Mouse (Mus musculus) limb, embryonic 13.5 days (tissue): Measurements from ENCODE around the gene Cdc20b. TPM values are rescaled to one million over a fixed set of nuclear protein-coding genes. Genes with fewer than 3 reads are reported as not detected.

ENCODE experiments used
- ATAC-seq: fragments of 200-750 bp; cut with Nextera tagmentation; 2 replicates; pipeline ENCODE4 v1.8.0; 2017; ENCODE audit warnings: low read depth, moderate number of reproducible peaks, moderate TSS enrichment; ENCODE audit not compliant: low FRiP score
- H3K27ac ChIP-seq: fragments of 300-500 bp; sonication (generic); 2 replicates; pipeline ENCODE4 v1.5.1; 2015; ENCODE audit warnings: inconsistent platforms, mild to moderate bottlenecking, moderate library complexity
- H3K27me3 ChIP-seq: fragments of 300-500 bp; sonication (generic); 2 replicates; pipeline ENCODE4 v1.6.1; 2015; ENCODE audit warnings: mild to moderate bottlenecking, inconsistent platforms
- H3K36me3 ChIP-seq: fragments of 300-500 bp; sonication (generic); 2 replicates; pipeline ENCODE4 v1.6.1; 2015; ENCODE audit warnings: inconsistent platforms, mild to moderate bottlenecking, moderate library complexity
- H3K4me1 ChIP-seq: fragments of 300-500 bp; sonication (generic); 2 replicates; pipeline ENCODE4 v1.6.1; 2015; ENCODE audit warnings: inconsistent platforms
- H3K4me2 ChIP-seq: fragments of 300-500 bp; sonication (generic); replicated peaks from 2 replicates; pipeline ENCODE4 v1.6.1; 2015; ENCODE audit warnings: inconsistent platforms, mild to moderate bottlenecking, moderate library complexity
- H3K4me3 ChIP-seq: fragments of 300-500 bp; sonication (generic); 2 replicates; pipeline ENCODE4 v1.5.1; 2015; ENCODE audit warnings: moderate library complexity, mild to moderate bottlenecking, inconsistent platforms
- H3K9ac ChIP-seq: fragments of 300-500 bp; sonication (generic); 2 replicates; pipeline ENCODE4 v1.6.1; 2015; ENCODE audit warnings: mild to moderate bottlenecking, inconsistent platforms
- H3K9me3 ChIP-seq: fragments of 300-500 bp; sonication (generic); 2 replicates; pipeline ENCODE4 v1.6.1; 2016; ENCODE audit warnings: inconsistent platforms
- WGBS: fragments of 180-500 bp; shearing (Covaris S2); methylation state at CpG from one replicate; pipeline ENCODE4 v1.1.7; 2015; 5-methylcytosine and 5-hydroxymethylcytosine counted together
- polyA plus RNA-seq: library from polyadenylated mRNA; unstranded; fragments of >200 nt; fragmentation: Nextera tagmentation; extraction: Ambion mirVana; gene quantifications from 2 replicates; pipeline ENCODE4 v1.2.1, GENCODE M21; 2015

The Cdc20b gene
- polyA plus RNA-seq, 1 experiment from 2014 or later = not detected

GRCm38 (mm10) chr13:113082101-113082500 lies 47.2 kb downstream of the Cdc20b start:
- H3K4me1 ChIP-seq = no peaks in the 10 kb centered on the region
- no peaks in the 10 kb centered on the region for H3K27me3 ChIP-seq
- no peak for ATAC-seq
- H3K9me3 ChIP-seq = no peaks in the 10 kb centered on the region
- 65% methylated on average over 1 of the region's 1 CpGs for WGBS
- no peak overlapping the region for H3K27ac ChIP-seq
- H3K36me3 ChIP-seq = no peaks in the 10 kb centered on the region
- H3K4me3 ChIP-seq = no peak overlapping the region
- H3K4me2 ChIP-seq = no peak overlapping the region
- H3K9ac ChIP-seq = no peak overlapping the region

GRCm38 (mm10) chr13:113084732-113085131 lies 49.8 kb downstream of the Cdc20b start:
- H3K4me2 ChIP-seq = no peak overlapping the region
- no peak overlapping the region for H3K27ac ChIP-seq
- WGBS = 84% methylated on average over 5 of the region's 5 CpGs
- no peaks in the 10 kb centered on the region for H3K27me3 ChIP-seq
- no peak overlapping the region for H3K9ac ChIP-seq
- H3K36me3 ChIP-seq = no peaks in the 10 kb centered on the region
- H3K4me3 ChIP-seq = no peak overlapping the region
- no peak for ATAC-seq
- no peaks in the 10 kb centered on the region for H3K9me3 ChIP-seq
- no peaks in the 10 kb centered on the region for H3K4me1 ChIP-seq

- H3K4me2 ChIP-seq = no peak overlapping the region
- H3K36me3 ChIP-seq = no peaks in the 10 kb centered on the region
- H3K27ac ChIP-seq = no peak overlapping the region
- no peak overlapping the region for H3K9ac ChIP-seq
- no peaks in the 10 kb centered on the region for H3K27me3 ChIP-seq
- H3K9me3 ChIP-seq = no peaks in the 10 kb centered on the region
- no peak for ATAC-seq
- 80% methylated on average over 13 of the region's 13 CpGs for WGBS
- peaks cover 6% of the 10 kb centered on the region for H3K4me1 ChIP-seq
- H3K4me3 ChIP-seq = no peak overlapping the region
These were observed 52.5 kb downstream of the Cdc20b start for GRCm38 (mm10) chr13:113087226-113088017.

- Histone ChIP-seq H3K4me1 (peaks cover 6% of the 10 kb centered on the region), H3K4me2 (no peak overlapping the region), H3K4me3 (no peak overlapping the region), H3K9me3 (no peaks in the 10 kb centered on the region), H3K9ac (no peak overlapping the region), H3K27me3 (no peaks in the 10 kb centered on the region), H3K27ac (no peak overlapping the region), H3K36me3 (no peaks in the 10 kb centered on the region)
- WGBS = 47% methylated on average over 8 of the region's 8 CpGs
- no peak for ATAC-seq
These were observed 55.6 kb downstream of the Cdc20b start for GRCm38 (mm10) chr13:113090489-113090888.

GRCm38 (mm10) chr13:113094618-113095017 lies 59.7 kb downstream of the Cdc20b start:
- no peak overlapping the region for H3K9ac ChIP-seq
- no peak for ATAC-seq
- H3K4me2 ChIP-seq = no peak overlapping the region
- peaks cover 6% of the 10 kb centered on the region for H3K4me1 ChIP-seq
- H3K27me3 ChIP-seq = no peaks in the 10 kb centered on the region
- H3K27ac ChIP-seq = no peak overlapping the region
- no peaks in the 10 kb centered on the region for H3K9me3 ChIP-seq
- 81% methylated on average over 1 of the region's 1 CpGs for WGBS
- no peaks in the 10 kb centered on the region for H3K36me3 ChIP-seq
- no peak overlapping the region for H3K4me3 ChIP-seq

GRCm38 (mm10) chr13:113097011-113097410 lies 62.1 kb downstream of the Cdc20b start:
- Histone ChIP-seq H3K9me3 (no peaks in the 10 kb centered on the region), H3K36me3 (no peaks in the 10 kb centered on the region), H3K4me1 (no peaks in the 10 kb centered on the region), H3K27ac (no peak overlapping the region), H3K27me3 (no peaks in the 10 kb centered on the region), H3K9ac (no peak overlapping the region), H3K4me2 (no peak overlapping the region), H3K4me3 (no peak overlapping the region)
- ATAC-seq = no peak
- WGBS = 67% methylated on average over 3 of the region's 3 CpGs

- no peaks in the 10 kb centered on the region for H3K9me3 ChIP-seq
- H3K4me2 ChIP-seq = no peak overlapping the region
- H3K36me3 ChIP-seq = no peaks in the 10 kb centered on the region
- no peak overlapping the region for H3K9ac ChIP-seq
- WGBS = 86% methylated on average over 2 of the region's 2 CpGs
- no peak overlapping the region for H3K4me3 ChIP-seq
- no peak for ATAC-seq
- no peak overlapping the region for H3K27ac ChIP-seq
- no peaks in the 10 kb centered on the region for H3K27me3 ChIP-seq
- no peaks in the 10 kb centered on the region for H3K4me1 ChIP-seq
These were observed 63.5 kb downstream of the Cdc20b start for GRCm38 (mm10) chr13:113098406-113098805.

- no peak within 1 kb of the TSS for H3K4me2 ChIP-seq
- no peaks in the 10 kb centered on the region for H3K4me1 ChIP-seq
- no peaks in the 10 kb centered on the region for H3K9me3 ChIP-seq
- ATAC-seq = no peak
- no peak within 1 kb of the TSS for H3K4me3 ChIP-seq
- no peaks in the 10 kb centered on the region for H3K36me3 ChIP-seq
- no peak within 1 kb of the TSS for H3K27ac ChIP-seq
- no peaks in the 10 kb centered on the region for H3K27me3 ChIP-seq
- H3K9ac ChIP-seq = no peak within 1 kb of the TSS
- 85% methylated on average over 6 of the region's 6 CpGs for WGBS
These were observed 66.0 kb downstream of the Cdc20b start, which contains the start of gene Gzma for GRCm38 (mm10) chr13:113100879-113101278. Gzma (minus strand) TSS chr13:113100981.

- no peaks in the 10 kb centered on the region for H3K9me3 ChIP-seq
- no peak for ATAC-seq
- H3K4me2 ChIP-seq = no peak overlapping the region
- no peaks in the 10 kb centered on the region for H3K4me1 ChIP-seq
- H3K9ac ChIP-seq = no peak overlapping the region
- no peak overlapping the region for H3K4me3 ChIP-seq
- WGBS = 69% methylated on average over 10 of the region's 10 CpGs
- H3K27me3 ChIP-seq = no peaks in the 10 kb centered on the region
- no peak overlapping the region for H3K27ac ChIP-seq
- H3K36me3 ChIP-seq = no peaks in the 10 kb centered on the region
These were observed 66.9 kb downstream of the Cdc20b start for GRCm38 (mm10) chr13:113101804-113102203.

- no peak for ATAC-seq
- 85% methylated on average over 10 of the region's 10 CpGs for WGBS
- H3K9ac ChIP-seq = no peak overlapping the region
These were observed 69.8 kb downstream of the Cdc20b start for GRCm38 (mm10) chr13:113104759-113105158.

GRCm38 (mm10) chr13:113118977-113119376 lies 84.1 kb downstream of the Cdc20b start:
- no peaks in the 10 kb centered on the region for H3K4me1 ChIP-seq
- H3K4me2 ChIP-seq = no peak overlapping the region
- no peak overlapping the region for H3K27ac ChIP-seq
- no peaks in the 10 kb centered on the region for H3K36me3 ChIP-seq
- no peak overlapping the region for H3K9ac ChIP-seq
- H3K4me3 ChIP-seq = no peak overlapping the region
- no peaks in the 10 kb centered on the region for H3K9me3 ChIP-seq
- ATAC-seq = no peak
- H3K27me3 ChIP-seq = no peaks in the 10 kb centered on the region
- 68% methylated on average over 4 of the region's 4 CpGs for WGBS

More at GRCm38 (mm10) chr13:113104759-113105158, 69.8 kb downstream of the Cdc20b start:
- H3K4me3 ChIP-seq = no peak overlapping the region
- H3K36me3 ChIP-seq = no peaks in the 10 kb centered on the region
- H3K27ac ChIP-seq = no peak overlapping the region
- H3K4me1 ChIP-seq = no peaks in the 10 kb centered on the region
- H3K4me2 ChIP-seq = no peak overlapping the region
- no peaks in the 10 kb centered on the region for H3K27me3 ChIP-seq
- no peaks in the 10 kb centered on the region for H3K9me3 ChIP-seq

- no peaks in the 10 kb centered on the region for H3K4me1 ChIP-seq
- 88% methylated on average over 17 of the region's 17 CpGs for WGBS
- H3K4me3 ChIP-seq = no peak overlapping the region
- no peak for ATAC-seq
- H3K27me3 ChIP-seq = no peaks in the 10 kb centered on the region
- H3K36me3 ChIP-seq = no peaks in the 10 kb centered on the region
- no peak overlapping the region for H3K9ac ChIP-seq
- H3K27ac ChIP-seq = no peak overlapping the region
- H3K9me3 ChIP-seq = no peaks in the 10 kb centered on the region
- H3K4me2 ChIP-seq = no peak overlapping the region
These were observed 85.7 kb downstream of the Cdc20b start for GRCm38 (mm10) chr13:113120324-113121237.
